Mouse (Mus musculus) liver, adult 2 months (tissue): ENCODE data around the gene Cxcr2.

Experiments used
- CTCF ChIP-seq: fragments of 200-500 bp; IDR thresholded peaks from 2 replicates; pipeline ENCODE4 v1.5.1; 2011; ENCODE audit warnings: low read depth, low read length, control low read depth
- POLR2A ChIP-seq: fragments of 200-500 bp; IDR thresholded peaks from 2 replicates; pipeline ENCODE4 v1.6.1; 2011; ENCODE audit warnings: low read length, control low read depth; ENCODE audit not compliant: insufficient read depth; ENCODE audit errors: extremely low read depth

GRCm38 (mm10) chr1:74117876-74118275, 35.9 kb upstream of the Cxcr2 start:
- no peak for TF ChIP-seq CTCF
- no peak for TF ChIP-seq POLR2A
